In the genomic region with DNA sequence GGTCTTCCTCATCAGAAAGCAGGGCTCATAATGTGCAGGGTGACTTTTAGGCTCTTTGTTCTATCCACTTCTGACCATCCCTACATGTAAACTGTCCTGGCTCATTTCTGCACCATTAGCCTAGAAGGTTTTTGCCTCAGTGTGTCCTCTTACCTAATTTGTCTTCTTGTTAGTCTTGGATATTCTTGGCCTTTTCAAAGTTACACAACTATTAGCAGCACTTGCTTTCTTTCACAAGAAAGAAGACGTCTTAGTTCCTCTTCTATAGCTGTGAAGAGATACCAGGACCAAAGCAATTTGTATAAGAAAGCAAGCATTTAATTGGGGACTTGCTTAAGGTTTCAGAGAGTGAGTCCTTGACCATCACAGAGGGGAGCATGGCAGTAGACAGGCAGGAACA, we compare ENCODE assay signal across 31 mouse cellular contexts. TPM values are rescaled to one million over a fixed set of nuclear protein-coding genes. Genes with fewer than 3 reads are reported as not detected.
DNase-seq lines count a peak whose midpoint lies in the region; ATAC-seq and TF ChIP-seq lines count a peak whose summit lies in the region.
"Had no signal": no experiment of that assay in that cellular context is flagged by ENCODE, and none has a peak within 500 bp of the region (broad histone marks: within the 10 kb centered on the region; RNA-seq: fewer than 3 reads in every experiment).

No protein-coding gene starts in this region.

- no peak for TF ChIP-seq CTCF in testis, adult 2 months (IDR thresholded peaks at IDR 0.05; ENCODE audit: control insufficient read depth, insufficient read depth, insufficient replicate concordance, low read depth, low read length)

- ATAC-seq in megakaryocyte, adult 5-6 weeks (ENCODE audit: poor library complexity, severe bottlenecking), result peak; percentile 80
- ATAC-seq: activated CD4-positive, CD25-positive, alpha-beta regulatory T cell, adult 4 months; CD4-positive, CD25-positive, alpha-beta regulatory T cell, adult 4 months; forebrain, embryonic 14.5 days; forebrain, embryonic 16.5 days; Patski had no signal

- H3K27me3 ChIP-seq in testis, adult 2 months (ENCODE audit: control insufficient read depth, insufficient read depth, low read length), result no peaks in the 10 kb centered on the region
- H3K27me3 ChIP-seq: CH12.LX; embryonic facial prominence, embryonic 13.5 days; embryonic facial prominence, embryonic 15.5 days; forebrain, embryonic 12.5 days had no signal

- TF ChIP-seq POLR2A in testis, adult 2 months (IDR thresholded peaks at IDR 0.05; ENCODE audit: control insufficient read depth, low read depth, low read length), result no peak

- H3K4me3 ChIP-seq in testis, adult 2 months (ENCODE audit: control insufficient read depth, low read depth, low read length), result no peak overlapping the region
- H3K4me3 ChIP-seq: embryonic facial prominence, embryonic 13.5 days; embryonic facial prominence, embryonic 15.5 days; erythroblast, embryonic 14.5 days; forebrain, embryonic 10.5 days; forebrain, embryonic 12.5 days had no signal

- DNase-seq in testis, postnatal 14 days (ENCODE audit: low spot score), result no peak
- no peak for DNase-seq in spleen, adult 18-20 months
- no peak for DNase-seq in frontal cortex, adult 2 months (ENCODE audit: extremely low spot score in 1 of 2, low spot score in 1 of 2)
- DNase-seq: adrenal gland, adult 2 months; adrenal gland, postnatal 10 days; adrenal gland, postnatal 25 days; B cell, adult 2 months; cerebellum, adult 11 months; cerebellum, adult 18-20 months; cerebellum, adult 8-10 months; cerebellum, adult 9-11 months; cerebellum, postnatal 14 days; cerebellum, postnatal 36 days; embryo, embryonic 11 days had no signal

- peak overlapping the region; percentile 36; the same call in 1 of the 2 replicates for H3K27ac ChIP-seq in testis, adult 2 months (ENCODE audit: control insufficient read depth, insufficient read depth, low read depth, low read length)
- H3K27ac ChIP-seq: embryonic facial prominence, embryonic 13.5 days; embryonic facial prominence, embryonic 15.5 days; forebrain, embryonic 10.5 days; forebrain, embryonic 12.5 days had no signal

- H3K36me3 ChIP-seq in testis, adult 2 months (ENCODE audit: control insufficient read depth, insufficient read depth, low read length), result no peaks in the 10 kb centered on the region
- H3K36me3 ChIP-seq: embryonic facial prominence, embryonic 13.5 days; embryonic facial prominence, embryonic 15.5 days; forebrain, embryonic 10.5 days; forebrain, embryonic 12.5 days; G1E had no signal

- H3K4me1 ChIP-seq in testis, adult 2 months (ENCODE audit: control insufficient read depth, insufficient read depth, low read length), result no peaks in the 10 kb centered on the region
- H3K4me1 ChIP-seq: embryonic facial prominence, embryonic 13.5 days; embryonic facial prominence, embryonic 15.5 days; forebrain, embryonic 10.5 days; forebrain, embryonic 12.5 days had no signal

RNA-seq across cellular contexts. Expression of gene Serpinb1a, which starts 22.9 kb away (rescaled TPM):
- polyA plus RNA-seq in testis, adult 2 months (2012; rRNA removed), result 1.3 and 2.1 TPM in 2 replicates
- total RNA-seq in megakaryocyte, adult 5-6 weeks (2015), result 147 and 163 TPM in 2 replicates
- total RNA-seq in megakaryocyte, adult 5-6 weeks (2017), result 189 and 208 TPM in 2 replicates
- 8.0 and 10.1 TPM in 2 replicates for polyA plus RNA-seq in frontal cortex, adult 2 months (2012; rRNA removed)
- polyA plus RNA-seq: erythroblast, embryonic 14.5 days; G1E had no signal

RNA-seq across cellular contexts. Expression of gene Serpinb1c, which starts 24.1 kb away (rescaled TPM):
- not detected in 2 replicates for polyA plus RNA-seq in testis, adult 2 months (2012; rRNA removed)
- total RNA-seq in megakaryocyte, adult 5-6 weeks (2015), result not detected in 2 replicates
- not detected in 2 replicates for total RNA-seq in megakaryocyte, adult 5-6 weeks (2017)
- polyA plus RNA-seq in frontal cortex, adult 2 months (2012; rRNA removed), result not detected in 2 replicates
- total RNA-seq: adrenal gland, adult 2 months; adrenal gland, postnatal 25 days; CH12.LX; common myeloid progenitor, adult 5-6 weeks; G1E had no signal
- polyA plus RNA-seq: activated CD4-positive, CD25-positive, alpha-beta regulatory T cell, adult 4 months; adrenal gland, adult 2 months; brain, embryonic 14.5 days; CD4-positive, CD25-positive, alpha-beta regulatory T cell, adult 4 months; embryonic facial prominence, embryonic 11.5 days; embryonic facial prominence, embryonic 13.5 days; embryonic facial prominence, embryonic 15.5 days; erythroblast, embryonic 14.5 days; forebrain, embryonic 10.5 days; forebrain, embryonic 12.5 days; forebrain, embryonic 14.5 days; forebrain, embryonic 16.5 days; G1E had no signal
